Mouse (Mus musculus) Muller cell, postnatal 12 days (primary cell): ENCODE data around the gene Cadm2.

Source experiments
- DNase-seq: peaks from one replicate; pipeline ENCODE4 v3.0.0-alpha.2; 2015; ENCODE audit errors: inconsistent ontology term

The Cadm2 gene

DNA sequence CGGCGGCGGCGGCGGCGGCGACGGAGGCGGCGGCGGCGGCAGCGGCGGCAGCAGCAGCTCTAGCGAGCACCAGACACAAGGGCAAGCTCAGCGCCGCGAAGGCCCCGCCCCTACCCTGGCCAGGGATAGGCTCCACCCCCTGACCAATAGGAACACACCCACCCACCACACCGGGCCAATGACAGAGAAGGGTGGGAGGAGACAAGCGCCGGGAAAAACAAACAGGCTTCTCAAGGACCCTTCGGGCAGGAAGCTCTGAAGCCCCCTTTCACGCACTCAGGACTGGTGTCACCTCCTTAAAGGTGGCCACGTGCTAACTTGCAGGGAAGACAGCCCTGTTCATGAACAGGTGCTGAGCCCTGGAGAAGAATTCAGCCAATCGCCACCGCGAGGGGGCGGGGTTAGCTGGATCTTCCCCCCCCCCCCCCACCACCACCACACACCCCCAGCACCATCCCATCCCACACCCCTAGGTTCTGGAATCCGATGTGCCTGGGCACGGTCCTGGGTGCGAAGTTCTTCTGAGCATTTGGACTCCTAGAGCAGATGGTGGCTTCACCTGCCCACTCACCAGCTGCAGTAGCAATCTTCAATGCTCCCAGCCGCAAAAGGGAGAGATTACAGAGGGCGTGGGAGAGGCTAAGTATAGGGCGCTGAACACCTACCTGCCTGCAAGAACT lies at the start of gene Cadm2:
Gene Cadm2 (minus strand): TSS at position 83 of the 680 bp plus-strand sequence.
- DNase-seq, result peak; percentile 98

DNA sequence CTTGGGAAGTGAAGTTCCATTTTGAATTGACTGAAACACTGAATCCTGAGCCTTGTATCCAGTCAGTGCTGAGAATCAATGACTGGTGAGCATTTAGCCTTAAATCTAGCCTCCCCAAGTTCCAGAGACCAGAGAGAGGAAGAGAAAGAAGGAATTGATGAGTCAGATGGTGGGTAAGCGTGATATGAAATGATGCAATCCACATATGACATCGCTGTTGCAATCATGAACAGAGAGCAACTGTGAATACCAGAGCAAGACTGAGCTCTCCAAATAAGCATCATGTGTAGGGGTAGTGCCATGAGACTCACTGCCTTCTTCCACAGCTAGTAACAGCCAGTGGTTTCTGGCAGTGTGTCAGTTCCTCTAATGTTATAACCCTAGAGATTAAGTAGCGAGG lies 26.2 kb upstream of the Cadm2 start:
- DNase-seq, result no peak

DNA sequence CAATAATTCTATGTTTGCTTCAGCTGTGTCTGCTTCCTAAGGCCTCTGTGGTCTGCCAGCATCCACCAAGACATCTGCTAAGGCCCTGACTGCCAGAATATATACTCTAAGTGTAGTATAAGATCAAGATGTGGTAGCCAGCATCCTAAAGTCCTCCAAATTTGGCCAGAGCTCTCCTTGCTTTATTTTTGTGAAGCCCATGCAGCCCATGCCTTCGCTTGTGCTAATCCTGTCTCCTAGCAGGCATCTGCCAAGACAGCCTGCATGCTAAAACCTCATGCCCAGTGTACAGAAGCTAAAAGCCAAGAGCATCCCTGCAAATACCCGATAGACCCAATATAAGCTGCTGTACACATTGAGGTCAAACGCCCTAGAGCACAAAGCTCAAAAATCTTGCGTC lies 22.9 kb upstream of the Cadm2 start:
- DNase-seq, result no peak

DNA sequence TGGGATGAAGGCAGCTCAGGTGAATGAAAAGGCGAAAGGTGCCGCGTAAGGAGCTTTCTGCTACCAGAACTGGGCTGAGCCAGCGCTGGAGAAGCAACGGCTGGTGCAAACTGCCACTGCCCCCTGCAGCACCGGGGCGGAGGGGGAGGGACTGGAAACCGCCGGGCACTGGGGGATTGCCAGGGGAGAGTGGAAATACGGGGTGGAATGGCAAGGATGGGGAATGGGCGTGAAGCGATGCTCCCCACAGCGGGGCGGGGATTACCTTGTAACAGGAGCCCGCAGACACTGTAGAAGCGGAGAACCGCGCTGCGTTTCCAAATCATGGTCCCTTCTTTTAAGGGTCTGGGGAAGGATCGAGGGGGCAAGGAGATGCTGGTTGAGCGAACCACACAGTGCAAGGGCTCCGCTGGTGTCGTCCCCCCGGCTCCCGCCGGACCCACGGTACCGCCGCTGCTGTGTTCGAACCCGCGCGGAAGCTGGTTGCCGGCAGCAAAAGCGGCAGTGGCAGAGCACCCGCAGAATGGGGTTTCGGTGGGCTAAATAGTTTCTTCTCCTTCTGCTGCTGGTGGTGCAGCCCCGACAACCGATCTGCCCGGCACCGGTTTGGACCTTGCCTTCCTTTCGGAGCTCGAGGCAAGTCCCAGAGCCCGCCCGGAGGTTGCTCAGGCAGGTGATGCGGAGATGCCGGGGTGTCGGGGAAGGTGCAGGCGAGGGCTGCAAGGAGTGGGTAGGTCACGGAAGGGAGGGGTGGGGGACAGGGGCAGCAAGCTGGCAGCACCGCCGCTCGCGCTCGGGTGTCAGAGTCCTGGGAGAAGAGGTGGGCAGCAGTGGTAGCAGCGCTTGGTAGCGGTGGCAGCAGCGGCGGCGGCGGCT lies 564 bp downstream of the Cadm2 start:
- peak; percentile 91 for DNase-seq

DNA sequence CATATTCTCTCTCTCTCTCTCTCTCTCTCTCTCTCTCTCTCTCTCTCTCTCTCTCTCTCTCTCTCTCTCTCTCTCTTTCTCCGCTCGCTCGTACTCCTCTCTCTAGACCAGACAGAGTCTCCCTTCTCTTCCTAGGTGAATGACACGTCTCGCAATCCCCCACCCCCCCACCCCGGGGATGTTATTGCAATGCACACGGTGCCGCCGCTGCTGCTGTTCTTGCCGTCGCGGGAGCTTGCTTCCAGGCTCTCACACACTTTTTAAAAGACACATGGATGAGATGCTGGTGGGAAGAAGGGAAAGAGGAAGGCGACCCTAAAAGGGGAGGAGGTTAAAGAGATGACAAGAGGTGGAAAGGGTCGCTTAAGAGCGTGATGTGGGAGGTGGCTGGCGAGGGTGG lies 1.3 kb downstream of the Cadm2 start:
- DNase-seq, result no peak

DNA sequence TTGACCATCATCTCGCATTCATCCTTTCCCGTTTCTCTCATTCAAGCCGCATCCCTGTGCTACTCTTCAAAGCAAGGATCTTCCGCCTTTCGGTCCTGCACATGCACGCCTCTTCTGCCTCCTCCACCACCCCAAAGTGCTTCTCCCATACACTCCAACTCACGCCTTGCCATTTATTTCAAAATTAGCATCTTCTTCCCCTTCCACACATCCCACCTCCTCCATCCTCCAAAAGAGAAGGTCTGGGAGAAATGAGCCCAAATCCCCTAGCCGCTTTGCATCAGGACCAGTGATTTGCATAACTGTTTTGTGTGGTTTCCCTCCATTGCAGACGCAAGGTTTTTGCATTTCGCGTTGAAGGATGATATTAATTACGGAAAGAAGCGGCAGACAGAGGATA lies 1.9 kb downstream of the Cadm2 start:
- DNase-seq, result peak; percentile 37

DNA sequence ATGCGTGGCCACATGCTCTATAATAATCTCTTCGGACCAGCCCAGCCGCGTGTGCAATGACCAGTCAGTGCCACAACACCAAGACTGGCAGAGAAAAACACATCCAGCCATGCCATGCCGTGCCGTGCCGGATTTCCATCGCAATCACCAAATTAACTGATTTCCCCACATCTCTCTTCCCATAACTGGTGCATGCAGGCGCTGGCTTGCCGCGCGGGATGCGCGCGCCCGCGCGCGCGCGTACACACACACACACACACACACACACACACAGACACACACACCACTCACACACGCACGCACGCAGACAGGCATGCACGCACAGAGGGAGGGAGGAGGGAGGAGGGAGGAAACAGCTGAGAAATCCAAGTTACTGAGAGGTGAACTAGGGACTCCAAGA lies 2.9 kb downstream of the Cadm2 start:
- peak; percentile 73 for DNase-seq

DNA sequence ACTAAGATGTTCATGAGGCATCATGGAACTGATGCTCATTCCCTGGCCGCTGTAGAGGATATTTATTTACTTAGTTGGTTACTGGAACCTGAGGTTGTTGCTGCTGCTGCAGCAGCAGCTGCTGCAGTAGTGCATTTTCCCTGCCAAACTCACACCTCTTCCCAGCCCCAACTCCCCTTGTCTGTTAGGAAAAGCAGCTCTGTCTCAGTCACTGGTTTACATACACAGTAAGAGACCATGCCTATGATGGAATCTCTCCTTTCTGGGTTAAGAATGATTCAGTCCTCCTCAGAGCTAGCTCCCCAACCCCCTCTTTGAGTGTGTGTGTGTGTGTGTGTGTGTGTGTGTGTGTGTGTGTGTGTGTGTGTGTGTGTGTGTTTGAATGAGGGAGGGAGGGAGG lies 3.5 kb downstream of the Cadm2 start:
- DNase-seq, result peak; percentile 22

DNA sequence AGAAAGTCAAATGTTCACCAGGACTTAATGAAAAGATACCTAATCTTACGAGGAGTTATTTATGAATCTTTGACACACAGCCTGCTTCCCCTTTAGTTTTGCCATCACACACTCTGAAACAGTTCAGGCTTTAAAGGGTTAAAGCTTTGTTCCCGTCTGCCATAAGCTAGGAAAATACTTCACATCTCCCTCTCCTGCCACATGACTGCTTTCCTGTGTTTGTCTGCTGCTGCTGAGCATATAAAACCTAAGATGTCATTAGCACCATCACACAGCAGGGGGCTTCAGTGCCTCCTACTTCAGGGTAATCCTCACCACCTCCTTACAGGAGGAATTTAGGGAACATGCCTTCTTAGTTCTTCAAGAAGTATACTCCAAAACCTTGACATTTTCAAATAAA lies 6.8 kb downstream of the Cadm2 start:
- no peak for DNase-seq

DNA sequence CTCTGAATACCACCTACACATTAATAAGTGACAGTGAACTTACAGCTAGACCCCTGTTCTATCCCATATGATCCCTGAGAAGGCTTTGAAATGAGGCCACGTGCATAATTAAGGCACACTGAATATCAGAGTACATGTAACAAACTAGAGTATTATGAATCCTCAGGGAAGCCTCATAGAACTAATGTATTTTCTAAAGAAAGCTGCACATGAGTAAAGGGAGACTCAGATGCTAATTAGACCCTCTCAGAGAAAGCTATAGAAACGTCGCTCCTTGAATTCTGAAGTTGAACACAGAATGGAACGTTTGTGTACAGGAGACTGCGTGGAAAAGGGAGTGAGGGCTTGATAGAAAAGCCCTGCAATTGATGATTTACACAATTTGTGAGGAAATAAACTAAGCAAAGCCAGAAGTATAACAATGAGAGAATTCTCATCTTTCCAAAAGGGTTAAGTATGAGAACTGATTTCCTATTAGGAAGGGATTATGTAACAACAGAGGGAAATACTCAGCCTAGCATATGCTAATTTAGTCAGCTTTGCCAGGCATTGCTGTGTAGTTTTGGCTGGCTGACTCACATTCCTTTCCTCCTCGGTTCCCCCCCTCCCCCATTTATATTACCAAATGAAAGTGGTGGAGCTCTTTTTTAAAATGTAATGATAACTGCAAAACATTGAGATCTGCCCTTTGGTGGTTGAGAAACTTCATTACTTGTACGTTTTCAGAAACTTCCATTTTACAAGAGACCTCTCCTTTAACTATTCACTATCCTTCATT lies 9.6 kb downstream of the Cadm2 start:
- peak; percentile 94 for DNase-seq

DNA sequence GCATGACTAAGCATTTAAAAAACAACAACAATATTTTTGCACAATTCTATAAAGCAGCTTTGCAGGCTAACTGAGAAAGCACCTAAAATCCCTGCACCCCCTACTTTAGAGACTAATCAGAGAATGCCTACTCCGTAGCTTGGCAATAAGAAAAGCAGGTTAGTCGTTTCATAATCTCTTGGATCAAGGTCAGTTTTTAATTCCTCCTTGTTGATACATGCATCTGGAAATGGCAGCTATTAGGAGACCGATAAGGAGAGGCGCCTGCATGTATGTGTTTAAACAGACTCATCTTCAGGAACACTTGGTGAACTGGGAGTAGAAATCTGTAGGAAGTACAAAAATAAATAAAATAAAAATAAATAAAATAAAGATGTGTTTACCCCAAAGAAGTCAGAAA lies 11.6 kb downstream of the Cadm2 start:
- DNase-seq, result no peak

DNA sequence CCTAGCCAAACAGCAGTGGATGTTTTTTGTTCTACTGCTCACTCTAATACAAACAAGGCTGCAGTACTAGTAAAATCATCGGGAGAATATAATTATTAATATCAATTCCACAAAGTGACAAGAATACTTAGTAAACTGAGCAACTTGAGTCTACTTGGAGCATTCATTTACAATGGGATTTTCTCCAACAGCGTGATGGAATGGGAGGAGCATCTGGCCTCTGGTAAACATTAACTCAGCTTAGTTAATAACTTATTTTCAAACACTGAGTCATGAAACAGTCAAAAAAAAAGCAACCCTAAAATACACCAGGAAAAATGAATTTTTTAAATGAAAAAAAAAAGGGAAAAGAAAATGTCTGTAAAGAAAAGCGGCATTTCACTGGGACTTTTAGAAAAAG lies 12.2 kb downstream of the Cadm2 start:
- no peak for DNase-seq

DNA sequence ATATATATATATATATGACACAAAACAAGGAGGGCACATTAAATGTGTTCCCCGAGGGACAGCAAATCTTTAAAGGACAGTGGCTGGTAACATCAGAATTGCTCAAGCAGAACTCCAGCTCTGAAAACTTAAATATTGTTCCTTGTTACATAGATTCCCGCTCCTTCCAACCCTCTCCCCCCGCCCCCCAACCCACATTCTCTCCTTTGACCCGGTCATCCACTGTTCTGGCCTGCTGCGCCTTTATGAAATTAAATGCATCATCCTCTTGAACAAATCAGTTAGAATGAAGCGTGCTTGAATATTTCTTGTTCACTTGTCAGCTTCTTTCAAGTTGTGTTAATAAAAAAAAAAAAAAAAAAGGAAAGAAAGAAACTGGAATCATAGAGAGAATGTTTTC lies 15.0 kb downstream of the Cadm2 start:
- peak; percentile 52 for DNase-seq

DNA sequence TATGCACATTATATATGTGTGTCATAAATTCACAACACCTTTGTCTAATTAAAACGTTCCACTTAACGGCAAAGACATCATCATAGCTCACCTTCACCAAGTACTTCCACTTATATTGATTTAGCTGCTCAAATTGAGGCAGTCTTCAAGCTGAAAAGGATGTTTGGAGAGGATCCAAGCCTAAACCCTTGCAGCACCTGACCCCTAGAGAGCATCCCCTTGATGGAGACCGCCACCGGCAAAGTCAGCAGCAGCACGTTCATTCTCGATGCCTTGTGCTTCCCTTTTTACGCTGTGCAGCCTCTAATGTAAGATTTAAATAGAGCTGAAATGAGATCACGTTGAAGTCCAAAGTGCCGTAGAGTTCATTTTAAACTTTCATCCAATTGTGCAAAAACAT lies 20.7 kb downstream of the Cadm2 start:
- no peak for DNase-seq

DNA sequence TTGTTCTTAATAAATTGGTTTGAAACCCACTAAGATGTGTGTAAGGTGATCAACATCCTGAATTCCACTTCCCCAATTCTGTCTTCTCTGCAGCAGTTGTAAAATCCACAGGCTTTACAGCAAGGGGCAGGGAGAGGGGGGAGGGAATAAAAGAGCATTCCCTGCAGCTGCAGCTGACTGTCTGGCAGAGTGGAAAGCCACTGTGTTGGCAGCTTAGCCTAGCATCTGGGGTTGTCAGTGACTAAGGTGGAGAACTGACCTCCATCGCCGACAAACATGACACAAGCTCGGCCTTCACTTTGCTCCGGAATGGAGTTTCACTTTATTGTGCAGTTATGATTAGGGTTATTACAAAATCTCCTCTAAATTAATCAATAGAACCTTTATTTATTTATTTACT lies 21.9 kb downstream of the Cadm2 start:
- peak; percentile 35 for DNase-seq

DNA sequence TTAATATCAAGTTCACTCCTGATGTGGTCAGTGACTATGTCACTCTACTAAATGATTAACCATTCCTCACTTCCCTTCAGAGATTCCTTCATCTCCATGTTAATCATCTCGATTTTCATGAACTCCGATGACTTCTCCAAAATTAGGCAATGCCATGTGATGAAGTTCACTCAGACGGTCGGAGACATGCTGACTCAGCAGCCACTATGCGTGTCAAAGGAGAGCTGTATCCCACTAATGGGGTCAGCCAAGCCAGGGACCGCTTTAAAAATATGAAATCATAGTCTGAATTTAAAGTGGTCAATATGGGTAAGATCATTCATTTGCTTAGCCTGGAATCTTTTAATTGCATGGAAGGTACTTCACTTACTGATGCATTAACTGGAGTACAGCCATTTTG lies 29.7 kb downstream of the Cadm2 start:
- no peak for DNase-seq

DNA sequence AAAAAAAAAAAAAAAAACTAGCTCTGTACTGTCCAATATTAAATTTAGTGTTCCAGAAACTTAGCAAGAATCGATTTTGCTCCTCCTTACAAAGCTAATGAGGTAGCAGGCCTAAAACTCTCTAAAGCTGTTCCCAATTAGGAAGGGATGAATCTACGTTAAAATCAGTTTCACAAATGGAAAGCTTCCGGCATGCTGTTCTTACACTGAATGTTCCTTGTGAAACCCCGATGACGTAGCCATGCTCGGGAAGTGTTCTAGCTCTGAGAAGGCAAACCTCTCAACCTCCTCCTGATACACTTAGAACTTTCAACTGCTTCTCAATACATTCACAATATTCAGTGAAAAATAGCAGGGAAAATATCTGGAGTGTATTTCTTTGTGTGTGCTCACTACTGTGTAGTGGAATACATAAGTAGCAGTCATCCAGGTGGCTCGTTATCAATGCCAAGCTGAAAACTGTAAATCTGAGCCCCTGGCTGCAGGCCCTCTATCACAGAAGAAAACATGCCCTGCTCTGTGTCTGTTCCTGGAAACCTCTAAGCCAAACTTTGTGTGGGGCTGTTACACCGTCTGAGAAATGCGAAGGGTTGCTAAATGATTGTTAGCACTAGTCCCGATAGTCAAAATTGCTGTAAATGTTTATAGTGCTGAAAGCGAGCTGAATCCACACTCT lies 41.7 kb downstream of the Cadm2 start:
- DNase-seq, result peak; percentile 13

DNA sequence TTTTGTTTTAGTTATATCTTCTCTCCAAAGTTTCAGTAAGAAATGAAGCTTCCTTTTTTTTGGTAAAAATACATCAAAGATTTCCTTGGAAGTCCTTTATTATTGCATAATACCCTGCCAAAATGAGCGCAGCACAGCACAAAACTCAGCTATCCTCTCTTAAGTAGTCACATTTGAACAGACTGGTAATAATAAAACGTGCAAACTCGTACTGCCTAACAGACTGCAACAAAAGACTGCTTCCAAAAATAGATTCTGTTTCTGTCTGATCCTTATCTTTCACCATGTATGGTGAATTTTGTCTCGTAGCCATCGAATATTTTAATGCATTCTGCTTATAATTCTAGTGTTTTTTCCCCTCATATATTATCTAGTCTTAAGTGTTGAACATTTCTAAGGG lies 45.2 kb downstream of the Cadm2 start:
- DNase-seq, result no peak

DNA sequence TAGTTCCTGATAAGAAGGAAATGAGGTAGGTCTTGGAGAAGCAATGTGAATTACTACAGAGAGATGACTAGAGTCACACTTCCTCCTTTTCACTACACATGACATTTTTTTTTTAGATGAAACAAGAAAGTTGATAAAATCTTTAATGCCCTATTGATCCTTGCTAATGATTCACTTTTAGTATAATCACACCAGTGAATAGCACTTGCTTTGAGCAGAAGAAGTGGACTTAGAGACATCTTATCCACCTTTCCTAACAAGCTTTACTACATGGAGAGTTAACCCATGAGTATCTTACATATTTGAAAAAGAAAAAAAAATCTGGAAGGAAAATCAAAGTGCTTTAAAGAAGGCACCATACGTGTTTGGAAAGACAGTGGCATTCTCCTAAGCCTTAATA lies 93.7 kb downstream of the Cadm2 start:
- no peak for DNase-seq

DNA sequence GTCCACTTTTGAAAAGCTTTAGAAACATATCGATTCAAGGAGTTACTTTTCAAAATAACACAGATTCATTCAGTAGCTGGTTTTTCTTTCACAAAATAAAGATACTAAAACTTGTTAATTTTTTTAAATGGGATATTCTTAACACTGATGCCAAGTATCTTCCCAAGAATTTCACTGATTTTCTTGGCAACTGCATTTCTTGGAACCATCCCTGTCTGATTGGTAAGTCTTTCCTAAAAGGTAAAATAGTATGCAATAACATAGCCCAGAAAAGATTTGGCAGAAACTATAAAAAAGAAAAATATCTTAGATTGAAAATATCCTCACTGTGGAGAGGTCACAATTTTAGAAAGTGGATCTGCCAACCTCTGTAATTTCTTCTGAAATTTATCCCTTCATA lies 95.8 kb downstream of the Cadm2 start:
- no peak for DNase-seq

DNA sequence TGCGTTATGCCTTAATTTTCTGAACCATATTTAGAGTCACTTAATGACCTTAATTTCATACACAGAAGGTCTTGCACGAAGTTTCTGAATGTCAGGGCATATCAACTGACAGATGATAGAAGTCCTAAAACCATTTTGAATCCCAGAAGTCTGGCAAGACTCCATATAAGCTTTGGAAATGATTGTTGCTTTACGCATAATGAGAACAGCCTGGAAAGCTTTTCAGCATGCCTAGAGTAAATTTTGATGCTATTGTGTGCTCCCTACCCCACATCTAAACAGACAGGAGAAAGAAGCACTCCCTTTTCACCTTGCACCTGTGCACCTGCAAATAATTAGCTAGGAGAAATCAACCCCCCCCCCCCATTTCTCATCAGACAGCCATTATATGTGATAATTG lies 102.4 kb downstream of the Cadm2 start:
- no peak for DNase-seq

DNA sequence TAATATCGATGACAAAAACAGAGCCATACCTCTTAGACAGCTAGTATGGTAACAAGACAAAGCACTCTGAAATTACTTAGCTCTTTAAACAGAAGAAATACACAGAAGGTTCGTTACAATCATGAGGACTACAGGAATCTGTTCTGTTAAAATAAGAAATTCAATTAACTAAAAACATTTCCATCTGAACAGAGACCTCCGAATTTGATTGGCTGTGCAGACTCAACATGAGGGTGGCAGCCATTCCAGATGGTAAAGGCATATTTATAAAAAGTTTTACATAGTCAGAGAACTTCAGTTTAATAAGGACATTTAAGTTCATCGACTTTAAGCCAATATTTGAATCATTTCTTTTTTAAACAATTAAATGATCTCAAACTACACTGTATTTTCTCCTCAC lies 105.2 kb downstream of the Cadm2 start:
- no peak for DNase-seq
